Mouse (Mus musculus): ENCODE measurements at regions not wholly inside any gene's neighbourhood (a gene's known extent, or its start where the extent isn't known, plus 50 kb on each side); places are given as distances from the start of the nearest gene placed in this dataset.

DNA sequence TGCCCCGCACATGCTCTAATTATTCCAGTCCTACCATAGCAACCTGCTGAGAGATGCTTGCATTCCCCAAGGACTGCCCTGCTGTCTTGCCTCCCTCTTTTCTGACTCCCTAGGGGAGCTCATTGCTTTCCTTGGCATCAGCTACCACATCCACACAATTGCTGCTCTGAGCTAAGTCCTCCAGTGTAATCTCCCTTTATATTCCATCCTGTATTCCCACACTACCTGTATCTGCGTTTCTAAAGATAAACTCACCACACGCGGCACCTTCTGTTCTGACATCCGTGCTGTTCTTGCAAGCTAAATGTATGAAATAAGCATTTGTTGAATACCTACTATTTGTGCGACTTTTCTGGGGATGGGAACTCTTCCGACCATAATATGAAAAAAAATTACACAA is 85.4 kb upstream of the Plcz1 start:
- no peak for DNase-seq (ENCODE audit: low spot score in 2 of 2)
- intact Hi-C loops (cut with DNase I) = no loop called here

GRCm38 (mm10) chr6:140114024-140114423 is 72.8 kb upstream of the Plcz1 start:
- DNase-seq (ENCODE audit: low spot score in 2 of 2) = no peak
- intact Hi-C loops (cut with DNase I) = no loop called here

DNA sequence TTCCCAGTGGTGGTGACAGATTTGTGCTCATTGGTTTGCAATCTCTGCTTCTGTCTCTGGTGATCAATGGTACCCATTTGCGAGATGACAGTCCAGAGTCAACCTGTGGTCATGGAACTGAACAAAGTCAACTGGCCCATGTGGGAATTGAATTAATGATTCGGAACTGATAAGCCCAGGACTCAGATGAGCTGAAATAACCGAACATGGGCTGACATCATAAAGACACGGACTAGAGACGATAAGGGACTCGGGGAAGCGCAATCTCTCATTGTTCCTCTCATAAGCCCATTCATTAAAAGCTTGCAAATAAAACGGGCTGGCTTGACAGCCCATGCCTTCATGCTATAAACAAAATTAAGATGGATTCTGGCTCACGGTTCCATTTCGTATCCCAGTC is 70.8 kb upstream of the Plcz1 start:
- intact Hi-C loops (cut with DNase I) = no loop called here
- no peak for DNase-seq (ENCODE audit: low spot score in 2 of 2)

GRCm38 (mm10) chr6:140108083-140108482 is 66.8 kb upstream of the Plcz1 start:
- intact Hi-C loops (cut with DNase I) = no loop called here
- no peak for DNase-seq (ENCODE audit: low spot score in 2 of 2)

GRCm38 (mm10) chr6:140107628-140108027 is 66.4 kb upstream of the Plcz1 start:
- DNase-seq (ENCODE audit: low spot score in 2 of 2) = no peak
- intact Hi-C loops (cut with DNase I) = no loop called here

- intact Hi-C loops (cut with DNase I) = no loop called here
- DNase-seq (ENCODE audit: low spot score in 2 of 2) = no peak
Measured at GRCm38 (mm10) chr6:140106141-140106540, 64.9 kb upstream of the Plcz1 start.

DNA sequence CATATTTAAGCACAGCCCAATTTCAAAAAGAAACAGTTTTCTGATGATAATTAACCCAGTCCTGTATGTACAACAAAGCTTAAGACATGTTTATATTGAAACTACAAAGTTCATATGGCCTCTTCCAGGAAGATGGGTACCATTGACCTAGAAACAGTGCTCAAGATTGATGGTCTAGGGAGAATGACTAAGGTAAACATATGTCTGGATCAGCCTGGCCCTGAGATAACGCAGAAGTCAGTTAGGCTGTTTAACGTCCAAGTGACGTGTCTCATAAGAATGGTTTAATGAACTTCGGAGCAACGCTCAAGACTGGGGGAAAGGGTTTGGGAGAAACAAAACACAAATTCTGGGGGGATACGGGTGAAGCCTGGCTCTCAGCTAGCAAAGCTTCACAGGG is 60.8 kb upstream of the Plcz1 start:
- intact Hi-C loops (cut with DNase I) = no loop called here
- DNase-seq (ENCODE audit: low spot score in 2 of 2) = no peak

- intact Hi-C loops (cut with DNase I) = no loop called here
- DNase-seq (ENCODE audit: low spot score in 2 of 2) = no peak
Measured at GRCm38 (mm10) chr6:140095416-140095815, 54.2 kb upstream of the Plcz1 start.
